Mouse (Mus musculus) E14TG2a.4 (cell line): ENCODE results near the gene Klhl12.
"Not testable (repeated sequence)": the region's sequence is repeated elsewhere in the genome, so short reads cannot be mapped to it uniquely, and the experiment has no call there.

Source experiments
- H3K27me3 ChIP-seq: 2 replicates; pipeline ENCODE4 v1.6.1; 2014; ENCODE audit warnings: low read length, control low read depth; ENCODE audit not compliant: insufficient read depth
- H3K36me3 ChIP-seq: 2 replicates; pipeline ENCODE4 v1.6.1; 2014; ENCODE audit warnings: low read length, control low read depth; ENCODE audit not compliant: insufficient read depth
- H3K4me1 ChIP-seq: replicated peaks from 2 replicates; pipeline ENCODE4 v1.6.1; 2014; ENCODE audit warnings: low read depth, low read length, control low read depth
- H3K4me3 ChIP-seq: replicated peaks from 2 replicates; pipeline ENCODE4 v1.5.1; 2014; ENCODE audit warnings: mild to moderate bottlenecking, low read length
- H3K9me3 ChIP-seq: 2 replicates; pipeline ENCODE4 v1.6.1; 2014; ENCODE audit warnings: low read length, control low read depth
- CTCF ChIP-seq: conservative IDR thresholded peaks from 2 replicates; pipeline ENCODE4 v1.5.1; 2014; ENCODE audit warnings: low read length
- NANOG ChIP-seq: IDR thresholded peaks from 2 replicates; pipeline ENCODE4 v1.6.1; 2014; ENCODE audit warnings: borderline replicate concordance, low read length, mixed read lengths
- POU5F1 ChIP-seq: IDR thresholded peaks from 2 replicates; pipeline ENCODE4 v1.6.1; 2014; ENCODE audit warnings: low read length, borderline replicate concordance

The Klhl12 gene

DNA sequence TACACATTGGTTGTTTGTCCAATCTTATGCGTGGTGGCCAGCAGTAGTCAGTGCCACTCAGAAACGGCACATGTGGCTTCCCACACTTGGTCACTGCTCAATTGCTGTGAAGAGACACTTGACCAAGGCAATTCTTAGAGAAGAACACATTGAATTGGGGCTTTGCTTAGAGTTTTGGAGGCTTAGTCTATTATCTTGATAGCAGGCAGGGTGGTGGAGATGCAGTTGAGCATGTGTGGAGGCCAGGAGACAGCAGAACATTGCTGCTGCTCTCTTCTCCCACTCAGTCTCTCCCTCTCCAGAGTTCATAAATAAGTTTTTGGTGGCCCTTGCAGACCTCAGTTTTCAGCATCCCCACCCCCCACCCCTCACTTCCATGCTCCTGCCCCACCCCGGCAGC is 12.9 kb upstream of the Klhl12 start:
- Histone ChIP-seq H3K4me1 (no peaks in the 10 kb centered on the region), H3K36me3 (peaks cover 4% of the 10 kb centered on the region; the same call in 1 of the 2 replicates), H3K27me3 (no peaks in the 10 kb centered on the region), H3K4me3 (no peak overlapping the region), H3K9me3 (peaks cover 53% of the 10 kb centered on the region)
- no peak for TF ChIP-seq POU5F1
- no peak for TF ChIP-seq NANOG
- TF ChIP-seq CTCF: no peak

DNA sequence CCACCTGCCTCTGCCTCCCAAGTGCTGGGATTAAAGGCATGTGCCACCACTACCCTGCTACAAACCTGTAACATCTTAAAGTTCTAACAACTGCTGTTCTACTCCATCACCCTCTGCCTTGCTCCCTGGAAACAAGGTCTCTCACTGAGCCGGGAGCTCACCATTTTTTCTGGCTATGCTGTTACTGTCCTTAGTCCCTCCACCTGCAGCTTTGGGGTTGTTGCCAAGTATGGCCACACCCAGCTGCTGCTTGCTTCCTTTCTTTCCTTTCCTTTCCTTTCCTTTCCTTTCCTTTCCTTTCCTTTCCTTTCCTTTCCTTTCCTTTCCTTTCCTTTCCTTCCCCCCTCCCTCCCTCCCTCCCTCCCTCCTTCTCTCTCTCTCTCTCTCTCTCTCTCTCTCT is 12.0 kb upstream of the Klhl12 start:
- peaks cover 56% of the 10 kb centered on the region for H3K9me3 ChIP-seq
- H3K27me3 ChIP-seq, H3K36me3 ChIP-seq, H3K4me1 ChIP-seq, H3K4me3 ChIP-seq: not testable (repeated sequence)

DNA sequence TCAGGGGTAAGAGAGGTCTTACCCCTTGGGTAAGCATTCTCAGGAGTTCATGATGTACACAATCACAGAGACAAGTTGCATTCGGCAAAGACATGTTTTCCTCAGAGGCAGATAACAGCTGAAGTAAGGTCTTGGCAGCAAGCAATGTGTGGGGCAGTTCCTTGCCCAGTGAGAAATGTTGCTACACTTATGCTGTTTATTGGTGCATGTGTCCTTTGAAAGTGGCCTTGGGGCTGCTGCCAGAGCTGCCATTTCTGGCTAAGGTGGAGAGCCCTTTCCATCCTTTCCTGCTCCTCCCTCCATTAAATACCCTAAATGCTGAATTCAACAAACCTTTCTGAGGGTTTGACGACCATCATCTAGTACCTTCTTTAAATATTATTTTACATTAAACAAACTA is 9.9 kb upstream of the Klhl12 start:
- TF ChIP-seq CTCF: no peak
- TF ChIP-seq POU5F1: no peak
- no peak for TF ChIP-seq NANOG
- H3K36me3 ChIP-seq: peaks cover 6% of the 10 kb centered on the region; the same call in 1 of the 2 replicates

DNA sequence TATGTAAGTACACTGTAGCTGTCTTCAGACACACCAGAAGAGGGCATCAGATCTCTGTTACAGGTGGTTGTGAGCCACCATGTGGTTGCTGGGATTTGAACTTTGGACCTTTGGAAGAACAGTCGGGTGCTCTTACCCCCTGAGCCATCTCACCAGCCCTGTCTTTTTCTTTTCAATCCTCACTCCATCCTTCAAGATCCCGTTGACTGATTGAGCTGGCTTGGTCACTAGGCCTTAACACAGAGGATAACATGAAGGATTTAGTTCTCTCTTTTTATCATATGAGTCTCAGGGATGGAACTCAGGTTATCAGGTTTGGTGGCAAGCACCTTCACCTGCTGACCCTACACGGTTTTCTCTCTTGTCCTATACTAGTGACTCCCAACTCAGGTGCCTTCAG is 6.8 kb upstream of the Klhl12 start:
- not testable (repeated sequence) for H3K4me3 ChIP-seq, H3K36me3 ChIP-seq, H3K4me1 ChIP-seq, H3K27me3 ChIP-seq
- peaks cover 40% of the 10 kb centered on the region for H3K9me3 ChIP-seq

More for the DNA sequence above, 9.9 kb upstream of the Klhl12 start:
- Histone ChIP-seq H3K4me1 (no peaks in the 10 kb centered on the region), H3K9me3 (peaks cover 56% of the 10 kb centered on the region), H3K4me3 (no peak overlapping the region), H3K27me3 (no peaks in the 10 kb centered on the region)

DNA sequence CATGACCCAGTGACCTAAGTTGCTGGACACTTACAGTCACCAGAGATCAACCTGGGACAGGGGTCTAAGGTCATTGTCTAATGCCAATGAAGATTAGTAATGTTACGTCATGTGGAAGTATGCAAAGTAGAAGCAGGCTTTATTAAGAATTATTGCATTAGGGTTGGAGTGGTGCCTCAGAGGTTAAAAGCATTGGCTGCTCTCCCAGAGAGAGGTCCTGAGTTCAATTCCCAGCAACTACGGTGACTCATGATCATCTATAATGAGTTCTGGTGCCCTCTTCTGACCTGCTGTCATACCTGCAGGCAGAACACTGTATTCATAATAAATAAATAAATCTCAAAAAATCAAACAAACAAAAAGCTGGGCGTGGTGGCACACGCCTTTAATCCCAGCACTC is 5.1 kb upstream of the Klhl12 start:
- TF ChIP-seq NANOG (no peak), POU5F1 (no peak), CTCF (no peak)
- peaks cover 24% of the 10 kb centered on the region for H3K9me3 ChIP-seq
- no peaks in the 10 kb centered on the region for H3K27me3 ChIP-seq
- peaks cover 5% of the 10 kb centered on the region; the same call in 1 of the 2 replicates for H3K36me3 ChIP-seq
- peaks cover 11% of the 10 kb centered on the region for H3K4me1 ChIP-seq
- no peak overlapping the region for H3K4me3 ChIP-seq

DNA sequence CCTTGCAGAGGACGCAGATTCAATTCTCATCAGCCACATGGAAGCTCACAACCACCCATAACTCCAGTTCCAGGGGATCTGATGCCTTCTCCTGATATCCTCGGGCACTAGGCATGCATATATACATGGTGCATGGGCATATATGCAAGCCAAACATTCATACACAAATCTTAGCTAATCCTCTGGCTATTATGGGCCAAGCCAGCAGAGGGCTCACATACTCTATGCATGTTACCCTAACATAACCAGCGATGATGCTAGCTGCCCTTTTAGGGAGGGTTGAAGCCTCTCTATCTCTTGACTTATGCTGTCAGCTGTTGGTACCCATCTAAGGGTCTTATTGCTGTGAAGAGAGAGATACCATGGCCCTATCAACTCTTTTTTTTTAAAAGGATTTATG is 4.3 kb upstream of the Klhl12 start:
- H3K27me3 ChIP-seq: no peaks in the 10 kb centered on the region
- peaks cover 16% of the 10 kb centered on the region for H3K9me3 ChIP-seq
- H3K36me3 ChIP-seq: 0 out of 2 replicates have a peak, but pooled peaks cover 3% of the 10 kb centered on the region
- H3K4me3 ChIP-seq: no peak overlapping the region
- H3K4me1 ChIP-seq: peaks cover 13% of the 10 kb centered on the region
- peak; percentile 26; the same call in 1 of the 2 replicates for TF ChIP-seq CTCF
- TF ChIP-seq NANOG: no peak

DNA sequence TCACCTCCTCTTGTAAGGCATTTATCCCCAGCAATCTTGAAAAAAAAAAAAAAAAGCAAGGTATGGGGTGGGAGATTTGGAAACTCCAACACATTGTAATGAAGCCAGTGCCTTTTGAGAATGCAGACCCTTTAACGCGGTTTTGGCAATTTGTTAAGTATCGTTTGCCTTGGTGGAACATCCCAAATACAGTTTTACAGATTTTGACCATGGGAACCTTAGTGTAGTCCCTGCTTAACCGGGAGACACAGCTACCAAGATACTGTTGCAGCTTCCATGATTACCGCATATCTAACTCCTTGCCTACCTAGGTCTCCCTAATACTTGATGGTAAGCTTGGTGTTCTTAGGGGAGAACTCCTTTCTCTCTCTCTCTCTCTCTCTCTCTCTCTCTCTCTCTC is 729 bp downstream of the Klhl12 start:
- Histone ChIP-seq H3K27me3 (no peaks in the 10 kb centered on the region), H3K4me1 (peaks cover 26% of the 10 kb centered on the region), H3K9me3 (no peaks in the 10 kb centered on the region), H3K4me3 (peak overlapping the region; percentile 99), H3K36me3 (peaks cover 30% of the 10 kb centered on the region)
- TF ChIP-seq CTCF (no peak), NANOG (no peak), POU5F1 (no peak)

DNA sequence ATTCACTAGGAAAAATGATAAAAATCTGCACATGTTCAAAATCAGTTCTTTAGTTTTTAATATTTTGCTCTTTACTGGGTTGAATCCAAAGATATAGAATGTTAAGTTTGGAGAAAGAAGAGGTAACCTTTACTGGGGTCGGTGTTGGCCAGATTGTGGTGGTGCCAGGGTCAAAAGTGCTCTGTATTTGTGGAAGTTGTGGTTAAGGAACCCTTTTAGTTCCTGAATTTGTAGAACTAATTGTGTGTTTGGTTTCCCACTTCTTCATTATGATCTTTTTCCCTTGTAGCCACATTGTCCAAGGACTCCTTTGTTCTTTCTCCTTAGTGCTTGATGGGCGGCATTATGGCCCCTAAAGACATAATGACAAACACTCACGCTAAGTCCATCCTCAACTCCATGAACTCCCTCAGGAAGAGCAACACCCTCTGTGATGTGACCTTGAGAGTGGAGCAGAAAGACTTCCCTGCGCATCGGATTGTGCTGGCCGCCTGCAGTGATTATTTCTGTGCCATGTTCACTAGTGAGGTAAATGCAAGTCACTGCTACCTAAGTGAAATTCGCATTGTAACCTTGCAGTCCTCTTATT is 2.9 kb downstream of the Klhl12 start:
- peaks cover 47% of the 10 kb centered on the region for H3K36me3 ChIP-seq
- H3K4me1 ChIP-seq: peaks cover 26% of the 10 kb centered on the region
- H3K27me3 ChIP-seq: no peaks in the 10 kb centered on the region
- no peak overlapping the region for H3K4me3 ChIP-seq
- no peaks in the 10 kb centered on the region for H3K9me3 ChIP-seq
- TF ChIP-seq NANOG (peak; percentile 83), POU5F1 (no peak)

DNA sequence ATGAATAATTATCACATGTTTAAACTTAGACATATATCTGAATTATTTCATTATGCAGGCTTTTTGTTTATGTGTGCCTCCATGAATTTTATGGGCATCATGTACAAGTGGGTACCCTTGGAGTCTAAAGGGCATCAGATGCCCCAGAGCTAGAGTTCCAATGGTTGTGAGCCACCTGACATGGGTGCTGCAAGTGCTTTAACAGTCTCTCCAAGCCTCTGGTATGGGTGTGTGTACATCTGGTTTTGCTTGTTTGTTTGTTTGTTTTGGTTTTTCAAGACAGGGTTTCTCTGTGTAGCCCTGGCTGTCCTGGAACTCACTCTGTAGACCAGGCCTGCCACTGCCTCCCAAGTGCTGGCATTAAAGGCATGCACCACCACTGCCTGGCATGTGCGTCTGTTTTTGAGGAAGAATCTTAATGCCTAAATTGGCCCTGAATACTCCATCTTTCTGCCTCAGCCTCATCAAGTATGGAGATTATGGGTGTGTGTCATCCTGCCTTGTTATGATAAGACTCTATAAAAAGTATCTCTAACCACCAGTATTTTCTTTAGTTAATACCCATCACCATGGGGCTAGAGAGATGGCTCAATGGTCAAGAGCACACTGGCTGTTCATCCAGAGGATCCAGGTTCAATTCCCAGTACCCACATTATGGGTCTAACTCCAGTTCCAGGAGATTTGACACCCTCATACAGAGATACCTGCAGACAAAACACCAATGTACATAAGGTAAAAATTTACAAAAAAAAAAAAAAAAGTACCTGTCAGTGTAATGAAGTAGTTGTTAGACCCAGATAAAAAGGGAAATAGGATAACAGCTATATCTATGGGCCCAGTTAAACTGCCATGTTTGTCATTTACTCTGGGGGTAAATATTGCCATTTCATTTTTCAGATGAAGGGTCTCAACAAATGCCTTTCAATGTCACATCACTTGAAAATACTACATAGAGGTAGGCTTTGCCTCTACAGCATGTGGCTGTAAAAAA is 5.3 kb downstream of the Klhl12 start:
- H3K4me3 ChIP-seq: no peak overlapping the region
- H3K36me3 ChIP-seq: peaks cover 69% of the 10 kb centered on the region
- H3K9me3 ChIP-seq: no peaks in the 10 kb centered on the region
- peaks cover 15% of the 10 kb centered on the region for H3K4me1 ChIP-seq
- H3K27me3 ChIP-seq: no peaks in the 10 kb centered on the region
- TF ChIP-seq POU5F1 (no peak), CTCF (no peak), NANOG (no peak)
